Mouse (Mus musculus) stomach, postnatal 0 days (tissue): ENCODE data around the gene Ppp2r5c. TPM values are rescaled to one million over a fixed set of nuclear protein-coding genes. Genes with fewer than 3 reads are reported as not detected.

Source experiments
- ATAC-seq: fragments of 200-750 bp; cut with Nextera tagmentation; 2 replicates; pipeline ENCODE4 v1.8.0; 2017; ENCODE audit not compliant: low FRiP score, low TSS enrichment
- DNase-seq: peaks from one replicate; pipeline ENCODE4 v3.0.0-alpha.2; 2016; ENCODE audit warnings: low spot score
- H3K27ac ChIP-seq: fragments of 300-500 bp; sonication (generic); replicated peaks from 2 replicates; pipeline ENCODE4 v1.5.1; 2014; ENCODE audit warnings: mild to moderate bottlenecking, control low read depth
- H3K27me3 ChIP-seq: fragments of 300-500 bp; sonication (generic); 2 replicates; pipeline ENCODE4 v1.6.1; 2014; ENCODE audit warnings: low read length; ENCODE audit not compliant: control insufficient read depth, insufficient read depth
- H3K36me3 ChIP-seq: fragments of 300-500 bp; sonication (generic); 2 replicates; pipeline ENCODE4 v1.6.1; 2014; ENCODE audit warnings: low read length, mixed read lengths; ENCODE audit not compliant: control insufficient read depth, insufficient read depth
- H3K4me1 ChIP-seq: fragments of 300-500 bp; sonication (generic); replicated peaks from 2 replicates; pipeline ENCODE4 v1.6.1; 2014; ENCODE audit warnings: antibody characterized with exemption; ENCODE audit not compliant: control insufficient read depth, insufficient read depth
- H3K4me2 ChIP-seq: fragments of 300-500 bp; sonication (generic); replicated peaks from 2 replicates; pipeline ENCODE4 v1.6.1; 2014; ENCODE audit warnings: low read depth, mild to moderate bottlenecking, control low read depth, moderate library complexity
- H3K4me3 ChIP-seq: fragments of 300-500 bp; sonication (generic); 2 replicates; pipeline ENCODE4 v1.5.1; 2014; ENCODE audit warnings: low read depth, low read length, control low read depth
- H3K9ac ChIP-seq: fragments of 300-500 bp; sonication (generic); 2 replicates; pipeline ENCODE4 v1.6.1; 2014; ENCODE audit warnings: mild to moderate bottlenecking, low read length, control low read depth, mixed read lengths
- H3K9me3 ChIP-seq: fragments of 300-500 bp; sonication (generic); 2 replicates; pipeline ENCODE4 v1.6.1; 2016; ENCODE audit warnings: low read length; ENCODE audit not compliant: control insufficient read depth
- CTCF ChIP-seq: IDR thresholded peaks from 2 replicates; pipeline ENCODE4 v1.5.1; 2016; ENCODE audit warnings: antibody characterized with exemption, low read depth, mild to moderate bottlenecking, moderate library complexity
- EP300 ChIP-seq: optimal IDR thresholded peaks from 2 replicates; pipeline ENCODE3; 2016; ENCODE audit warnings: antibody characterized with exemption
- WGBS: fragments of 180-500 bp; shearing (Covaris S2); extraction: QIAGEN DNeasy Blood & Tissue Kit; methylation state at CpG from one replicate; pipeline ENCODE4 v1.1.7; 2014; 5-methylcytosine and 5-hydroxymethylcytosine counted together
- polyA plus RNA-seq: library from polyadenylated mRNA; unstranded; fragments of >200 nt; fragmentation: Nextera tagmentation; extraction: Ambion mirVana; gene quantifications from 2 replicates; pipeline ENCODE4 v1.2.1, GENCODE M21; 2015

Ppp2r5c gene
- polyA plus RNA-seq, 1 experiment from 2014 or later, result 113 TPM

DNA sequence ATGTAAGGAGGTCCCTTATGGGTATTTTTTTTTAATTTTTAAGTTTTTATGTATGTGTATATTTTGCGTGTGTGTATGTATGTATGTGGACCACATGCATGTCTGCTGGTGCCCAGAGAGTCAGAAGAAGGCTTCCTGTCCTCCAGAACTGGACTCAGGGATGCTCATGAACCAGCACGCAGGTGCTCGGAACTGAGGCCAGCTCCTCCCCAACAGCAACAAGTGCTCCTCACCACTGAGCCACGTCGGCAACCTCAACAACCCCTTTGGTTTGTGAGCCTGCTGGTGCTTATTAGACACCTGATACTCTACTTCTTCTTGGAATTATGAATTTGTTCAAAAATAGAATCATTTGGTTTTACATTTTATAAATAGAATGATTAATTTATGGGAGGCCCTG, 39.9 kb downstream of the Ppp2r5c start:
- Histone ChIP-seq H3K36me3 (no peaks in the 10 kb centered on the region), H3K27me3 (no peaks in the 10 kb centered on the region), H3K4me3 (peak overlapping the region; percentile 65), H3K4me1 (peaks cover 15% of the 10 kb centered on the region), H3K9me3 (no peaks in the 10 kb centered on the region), H3K9ac (peak overlapping the region; percentile 82), H3K27ac (peak overlapping the region; percentile 100; the same call in 1 of the 2 replicates), H3K4me2 (peak overlapping the region; percentile 88)
- WGBS, result 69% methylated on average over 5 of the region's 5 CpGs
- DNase-seq (no peak), ATAC-seq (no peak)
- no peak for TF ChIP-seq EP300

DNA sequence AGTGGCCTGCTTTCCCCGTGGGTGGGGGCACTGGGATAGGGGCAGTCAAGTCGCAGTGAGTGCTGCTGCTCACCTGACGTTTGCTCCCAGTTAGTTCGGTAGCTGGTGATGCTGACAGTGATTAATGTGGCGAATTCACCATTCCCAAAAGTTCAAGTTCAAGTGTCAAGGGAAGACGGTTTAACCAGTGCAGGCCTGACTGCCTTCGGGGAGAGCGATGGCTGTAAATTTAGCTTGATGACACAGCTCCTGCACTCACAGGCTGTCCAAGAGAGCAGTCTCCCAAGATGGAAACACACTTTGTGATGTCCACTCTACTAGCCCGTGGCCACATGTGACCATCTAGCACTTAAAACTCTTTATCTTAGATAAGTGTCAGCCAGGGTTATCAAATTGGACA, 41.1 kb downstream of the Ppp2r5c start:
- TF ChIP-seq CTCF (no peak), EP300 (no peak)
- ATAC-seq, result no peak
- WGBS, result 40% methylated on average over 9 of the region's 9 CpGs

DNA sequence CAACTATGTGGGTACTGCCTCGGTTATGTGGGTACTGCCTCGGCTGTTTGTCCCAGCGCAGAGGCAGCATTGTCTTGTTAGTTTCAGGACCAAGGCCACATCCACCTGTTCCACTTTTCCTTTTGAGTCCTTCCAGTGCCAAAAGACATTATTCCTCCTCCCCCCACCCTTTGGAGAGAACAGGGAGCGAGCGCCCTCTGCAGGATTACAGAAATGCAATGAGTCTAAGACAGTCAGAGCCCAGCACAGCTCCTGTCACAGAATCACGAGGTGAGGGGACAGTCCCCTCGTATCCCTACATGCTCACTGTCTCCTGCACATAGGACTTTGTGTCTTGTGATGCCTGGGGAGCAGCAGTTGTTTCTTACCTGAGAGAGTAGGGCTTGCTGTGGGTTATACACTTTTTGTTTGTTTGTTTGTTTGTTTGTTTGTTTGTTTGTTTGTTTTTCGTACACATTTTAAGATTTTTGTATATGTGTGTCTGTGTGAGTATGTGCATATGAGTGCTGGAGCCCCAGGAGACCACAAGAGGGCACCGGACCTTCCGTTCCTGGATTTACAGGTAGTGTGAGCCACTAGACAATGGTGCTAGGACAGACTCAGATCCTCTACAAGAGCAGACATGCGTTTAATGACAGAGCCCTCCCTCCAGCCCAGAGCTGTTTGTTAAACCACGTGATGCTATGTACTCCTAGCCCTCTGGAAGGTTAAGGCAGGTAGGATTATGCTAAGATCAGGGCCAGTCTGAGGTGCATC, 43.2 kb downstream of the Ppp2r5c start:
- no peak for DNase-seq
- TF ChIP-seq EP300 (no peak), CTCF (no peak; the same call in none of the 2 replicates)
- H3K4me3 ChIP-seq, result no peak overlapping the region
- peaks cover 12% of the 10 kb centered on the region for H3K4me1 ChIP-seq
- 87% methylated on average over 12 of the region's 12 CpGs for WGBS
- no peak overlapping the region for H3K9ac ChIP-seq
- no peak overlapping the region for H3K27ac ChIP-seq
- H3K9me3 ChIP-seq, result no peaks in the 10 kb centered on the region
- ATAC-seq, result no peak
- H3K36me3 ChIP-seq, result no peaks in the 10 kb centered on the region
- no peaks in the 10 kb centered on the region for H3K27me3 ChIP-seq
- H3K4me2 ChIP-seq, result no peak overlapping the region

More for the DNA sequence above, 41.1 kb downstream of the Ppp2r5c start:
- Histone ChIP-seq H3K27ac (no peak overlapping the region), H3K4me3 (no peak overlapping the region), H3K9me3 (no peaks in the 10 kb centered on the region), H3K36me3 (no peaks in the 10 kb centered on the region), H3K4me1 (peaks cover 15% of the 10 kb centered on the region), H3K27me3 (no peaks in the 10 kb centered on the region), H3K4me2 (no peak overlapping the region), H3K9ac (no peak overlapping the region)
- DNase-seq, result no peak

DNA sequence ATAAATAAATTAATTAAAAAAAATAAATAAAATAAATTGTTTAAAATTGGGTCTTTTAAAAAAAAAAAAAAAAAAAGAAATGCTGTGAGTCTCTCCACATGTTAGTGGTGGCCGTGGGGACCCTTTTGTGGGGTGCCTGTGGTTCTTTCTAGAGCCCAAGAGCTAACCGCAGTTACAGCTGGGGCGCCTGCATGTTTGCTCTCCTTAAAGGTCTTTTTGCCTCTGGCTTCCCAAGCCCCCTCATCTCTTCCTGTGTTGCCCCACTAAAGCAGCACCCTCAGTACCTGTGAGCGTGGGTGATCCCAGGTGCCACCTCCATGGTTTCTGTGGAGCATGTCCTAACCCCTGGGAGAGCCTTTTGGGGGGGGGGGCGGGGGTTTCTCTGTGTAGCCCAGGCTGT, 45.5 kb downstream of the Ppp2r5c start:
- H3K36me3 ChIP-seq, result no peaks in the 10 kb centered on the region
- no peak overlapping the region for H3K27ac ChIP-seq
- TF ChIP-seq CTCF, result no peak
- H3K9ac ChIP-seq, result no peak overlapping the region
- 0 out of 2 replicates have a peak, but pooled peaks cover 7% of the 10 kb centered on the region for H3K4me1 ChIP-seq
- 94% methylated on average over 5 of the region's 5 CpGs for WGBS
- no peak for DNase-seq
- no peaks in the 10 kb centered on the region for H3K9me3 ChIP-seq
- H3K4me3 ChIP-seq, result no peak overlapping the region
- no peak overlapping the region for H3K4me2 ChIP-seq
- ATAC-seq, result no peak
- H3K27me3 ChIP-seq, result no peaks in the 10 kb centered on the region

DNA sequence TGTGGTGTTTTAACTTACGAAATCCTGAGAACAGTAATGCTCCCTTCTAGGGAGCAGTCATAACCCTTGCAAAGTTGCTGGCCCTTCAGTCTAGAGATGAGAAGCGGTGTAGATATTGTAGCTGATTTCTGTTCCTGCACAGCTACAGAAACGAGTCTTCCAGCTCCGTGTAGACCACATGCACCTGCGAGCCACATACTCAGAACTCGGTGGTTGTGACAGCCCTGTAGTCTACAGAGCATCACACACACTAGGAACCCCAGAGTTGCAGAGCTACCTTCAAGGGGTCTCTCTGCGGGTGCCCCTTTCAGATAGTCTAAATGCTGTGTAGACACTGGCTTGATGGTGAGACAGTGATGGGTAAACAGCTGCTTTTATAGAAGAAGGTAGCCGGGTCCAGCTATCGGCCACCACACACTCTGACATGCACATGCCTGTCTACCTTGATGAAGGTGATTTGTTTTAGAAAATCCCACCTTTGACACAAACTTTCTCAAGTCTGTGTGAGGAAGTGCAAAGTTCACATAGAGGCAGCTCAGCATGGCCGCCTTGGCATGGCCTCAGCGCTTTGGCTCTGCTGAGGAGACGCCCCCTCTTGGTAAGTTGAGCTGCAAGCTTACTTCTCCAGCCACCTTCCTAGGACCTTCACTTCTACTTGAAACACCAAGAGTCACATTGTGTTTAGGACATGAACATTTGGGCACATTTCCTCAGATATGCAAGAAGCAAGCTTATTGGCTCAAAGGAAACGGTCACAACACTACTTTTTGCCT, 46.9 kb downstream of the Ppp2r5c start:
- WGBS, result 92% methylated on average over 13 of the region's 13 CpGs
- H3K9ac ChIP-seq, result no peak overlapping the region
- no peak for ATAC-seq

DNA sequence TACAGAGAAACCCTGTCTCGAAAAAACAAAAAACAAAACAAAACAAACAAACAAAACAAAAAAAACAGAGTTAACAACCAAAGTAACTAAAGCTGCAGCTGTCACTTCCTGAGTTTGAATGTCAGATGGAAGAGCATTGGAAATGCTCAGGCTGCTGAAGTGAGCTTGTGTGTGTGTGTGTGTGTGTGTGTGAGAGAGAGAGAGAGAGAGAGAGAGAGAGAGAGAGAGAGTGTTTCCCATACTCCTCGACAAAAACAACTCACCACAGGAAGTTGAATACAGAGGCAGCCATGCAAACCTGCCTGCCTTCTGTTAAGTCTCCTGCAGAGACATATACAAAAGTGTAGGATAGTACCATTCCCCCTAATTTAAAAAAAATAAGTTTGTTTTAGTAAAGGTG, 47.9 kb downstream of the Ppp2r5c start:
- no peak overlapping the region for H3K27ac ChIP-seq
- H3K27me3 ChIP-seq, result no peaks in the 10 kb centered on the region
- no peak for TF ChIP-seq CTCF
- TF ChIP-seq EP300, result no peak
- H3K4me3 ChIP-seq, result no peak overlapping the region
- no peak overlapping the region for H3K9ac ChIP-seq
- 74% methylated on average over 2 of the region's 2 CpGs for WGBS
- no peaks in the 10 kb centered on the region for H3K36me3 ChIP-seq
- no peak overlapping the region for H3K4me2 ChIP-seq
- ATAC-seq, result no peak
- DNase-seq, result no peak
- 0 out of 2 replicates have a peak, but pooled peaks cover 4% of the 10 kb centered on the region for H3K4me1 ChIP-seq
- no peaks in the 10 kb centered on the region for H3K9me3 ChIP-seq

More for the DNA sequence above, 46.9 kb downstream of the Ppp2r5c start:
- H3K27me3 ChIP-seq, result no peaks in the 10 kb centered on the region
- no peak overlapping the region for H3K4me2 ChIP-seq
- DNase-seq, result no peak
- no peaks in the 10 kb centered on the region for H3K36me3 ChIP-seq
- 0 out of 2 replicates have a peak, but pooled peaks cover 2% of the 10 kb centered on the region for H3K4me1 ChIP-seq
- no peak overlapping the region for H3K4me3 ChIP-seq
- TF ChIP-seq CTCF (no peak), EP300 (no peak)
- H3K9me3 ChIP-seq, result no peaks in the 10 kb centered on the region
- H3K27ac ChIP-seq, result no peak overlapping the region
